Mouse (Mus musculus): Measurements from ENCODE around the gene Cdc42ep3. TPM values are rescaled to one million over a fixed set of nuclear protein-coding genes. Genes with fewer than 3 reads are reported as not detected.

The Cdc42ep3 gene
- total RNA-seq (2023) = 100 to 1,000 TPM in 1 of 2 experiments, 10 to 100 TPM in 1; 90.7 to 102 TPM

DNA sequence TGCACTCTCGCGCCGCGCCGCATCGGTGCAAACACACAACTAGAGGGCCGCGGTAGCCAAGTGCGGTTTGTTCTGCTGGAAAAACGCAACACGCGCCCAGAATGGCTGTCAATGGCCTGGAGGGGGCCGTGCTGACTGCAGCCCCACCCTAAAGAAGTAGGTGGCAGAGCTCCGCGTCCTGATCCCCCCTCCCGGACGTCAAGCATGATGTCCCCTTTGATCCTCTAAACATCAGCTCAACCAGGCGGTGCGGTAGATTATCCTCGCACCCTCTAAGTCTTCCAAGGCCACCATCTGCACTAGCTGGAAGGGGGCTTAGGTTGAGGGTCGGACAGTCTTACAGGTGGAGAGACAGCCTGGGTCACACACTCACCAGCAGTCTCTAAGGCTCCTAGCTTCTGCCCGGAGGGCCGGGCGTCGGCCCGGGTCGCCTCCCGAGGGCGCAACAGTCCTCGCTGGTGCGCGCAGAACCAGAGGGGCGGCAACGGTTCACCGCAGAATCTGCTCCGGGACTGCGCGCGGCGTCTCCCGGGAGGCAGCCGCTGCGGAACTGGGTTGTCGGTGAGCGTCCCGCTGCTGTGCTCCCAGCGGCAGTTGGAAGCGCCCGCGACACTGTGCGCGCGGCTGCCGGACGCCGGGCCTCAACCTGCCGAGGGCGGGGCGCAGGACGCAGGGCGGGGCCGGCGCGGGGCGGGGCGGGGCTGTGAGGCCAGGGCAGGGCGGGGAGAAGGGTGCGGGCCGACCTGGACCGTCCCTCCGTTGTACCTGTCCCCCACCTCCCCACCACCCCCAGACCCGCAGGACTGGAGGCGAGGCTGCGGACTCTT, at the start of gene Cdc42ep3:
Gene Cdc42ep3 (minus strand): TSS at position 648 of the 827 bp plus-strand sequence.

All from neutrophil, adult 83 days (primary cell).